Mouse (Mus musculus) liver, embryonic 14.5 days (tissue): ENCODE data around the gene Kcnq2.

Experiments used
- CTCF ChIP-seq: IDR thresholded peaks from 2 replicates; pipeline ENCODE4 v1.5.1; 2016; ENCODE audit warnings: antibody characterized with exemption, low read depth, control low read depth
- EP300 ChIP-seq: IDR thresholded peaks from 2 replicates; pipeline ENCODE4 v1.6.1; 2016; ENCODE audit warnings: antibody characterized with exemption, low read depth

GRCm38 (mm10) chr2:181139641-181140193 is 4.6 kb upstream of the Kcnq2 start:
- TF ChIP-seq CTCF, result no peak
- TF ChIP-seq EP300, result no peak
